Mouse (Mus musculus) midbrain, embryonic 13.5 days (tissue): ENCODE data around the gene Mettl6. TPM values are rescaled to one million over a fixed set of nuclear protein-coding genes. Genes with fewer than 3 reads are reported as not detected.

Source experiments
- polyA plus RNA-seq: library from polyadenylated mRNA; unstranded; fragments of >200 nt; fragmentation: Nextera tagmentation; extraction: Ambion mirVana; gene quantifications from 2 replicates; pipeline ENCODE4 v1.2.1, GENCODE M21; 2015

The Mettl6 gene
- polyA plus RNA-seq, 1 experiment from 2014 or later, result 55.3 TPM

Other genes with a start within 250 kb of the Mettl6 start
- 12.7 and 13.2 TPM in 2 replicates for gene Phf7, start 243.7 kb downstream of the Mettl6 start, polyA plus RNA-seq
- 127 and 133 TPM in 2 replicates for gene Bap1, start 243.6 kb downstream of the Mettl6 start, polyA plus RNA-seq
- 5.0 and 5.3 TPM in 2 replicates for gene Dnah1, start 171.1 kb downstream of the Mettl6 start, polyA plus RNA-seq
- gene Capn7, start 158.4 kb downstream of the Mettl6 start, polyA plus RNA-seq, result 66.3 and 69.7 TPM in 2 replicates
- 111 and 116 TPM in 2 replicates for gene Sh3bp5, start 59.0 kb downstream of the Mettl6 start, polyA plus RNA-seq
- 11.6 and 12.2 TPM in 2 replicates for gene Eaf1, start 641 bp downstream of the Mettl6 start, polyA plus RNA-seq
- gene Colq, start 96.3 kb upstream of the Mettl6 start, polyA plus RNA-seq, result not detected in 2 replicates
- not detected in 2 replicates for gene Gm49387, start 145.8 kb upstream of the Mettl6 start, polyA plus RNA-seq
- 13.6 and 14.8 TPM in 2 replicates for gene Btd, start 146.0 kb upstream of the Mettl6 start, polyA plus RNA-seq
- 7.5 and 8.6 TPM in 2 replicates for gene Hacl1, start 146.2 kb upstream of the Mettl6 start, polyA plus RNA-seq